Mouse (Mus musculus): ENCODE data around the gene Fkbp15.

Fkbp15 gene

GRCm38 (mm10) chr4:62314516-62314915 lies 45.8 kb downstream of the Fkbp15 start:
- DNase-seq = no peak

GRCm38 (mm10) chr4:62313641-62314211 lies 46.6 kb downstream of the Fkbp15 start:
- no peak for DNase-seq

- DNase-seq = no peak
Measured at GRCm38 (mm10) chr4:62312821-62313220, 47.5 kb downstream of the Fkbp15 start.

- no peak for DNase-seq
Measured at GRCm38 (mm10) chr4:62308406-62308805, 51.9 kb downstream of the Fkbp15 start.

- no peak for DNase-seq
Measured at GRCm38 (mm10) chr4:62306840-62307239, 53.5 kb downstream of the Fkbp15 start.

- DNase-seq = no peak
Measured at GRCm38 (mm10) chr4:62306301-62306700, 54.0 kb downstream of the Fkbp15 start.

GRCm38 (mm10) chr4:62303288-62303687 lies 57.1 kb downstream of the Fkbp15 start:
- DNase-seq = no peak

- DNase-seq = no peak
Measured at GRCm38 (mm10) chr4:62302795-62303194, 57.6 kb downstream of the Fkbp15 start.

- DNase-seq = no peak
Measured at GRCm38 (mm10) chr4:62300001-62300400, 60.3 kb downstream of the Fkbp15 start.

- no peak for DNase-seq
Measured at GRCm38 (mm10) chr4:62297280-62298130, 62.8 kb downstream of the Fkbp15 start.

GRCm38 (mm10) chr4:62294741-62295140 lies 65.6 kb downstream of the Fkbp15 start:
- DNase-seq = no peak

GRCm38 (mm10) chr4:62293219-62293861 lies 67.0 kb downstream of the Fkbp15 start:
- no peak for DNase-seq

GRCm38 (mm10) chr4:62292461-62293180 lies 67.7 kb downstream of the Fkbp15 start:
- DNase-seq = no peak

GRCm38 (mm10) chr4:62290816-62291505 lies 69.4 kb downstream of the Fkbp15 start:
- DNase-seq = no peak

GRCm38 (mm10) chr4:62289226-62289625 lies 71.1 kb downstream of the Fkbp15 start:
- DNase-seq = no peak

- peak; percentile 31 for DNase-seq
Measured at GRCm38 (mm10) chr4:62286992-62287900, 73.1 kb downstream of the Fkbp15 start.

GRCm38 (mm10) chr4:62286257-62286991 lies 73.9 kb downstream of the Fkbp15 start:
- peak; percentile 78 for DNase-seq

- no peak for DNase-seq
Measured at GRCm38 (mm10) chr4:62285576-62285975, 74.8 kb downstream of the Fkbp15 start.

GRCm38 (mm10) chr4:62282969-62283368 lies 77.4 kb downstream of the Fkbp15 start:
- DNase-seq = no peak

GRCm38 (mm10) chr4:62281319-62281718 lies 79.0 kb downstream of the Fkbp15 start:
- DNase-seq = no peak

GRCm38 (mm10) chr4:62278081-62278480 lies 82.3 kb downstream of the Fkbp15 start:
- peak; percentile 60 for DNase-seq

Measured in kidney, adult 11 months (tissue).